Mouse (Mus musculus) liver, postnatal 0 days (tissue): ENCODE results near the gene Sin3a.

ENCODE experiments used
- CTCF ChIP-seq: sonication (generic); IDR thresholded peaks from 2 replicates; pipeline ENCODE4 v1.5.1; 2016; ENCODE audit warnings: antibody characterized with exemption, low read depth
- EP300 ChIP-seq: IDR thresholded peaks from 2 replicates; pipeline ENCODE4 v1.6.1; 2016; ENCODE audit warnings: antibody characterized with exemption, low read depth, mild to moderate bottlenecking

GRCm38 (mm10) chr9:57152331-57152730 is 80.5 kb downstream of the Sin3a start:
- TF ChIP-seq CTCF = no peak
- TF ChIP-seq EP300 = no peak
